15 mouse cellular contexts compared by ENCODE assay signal in the genomic region with DNA sequence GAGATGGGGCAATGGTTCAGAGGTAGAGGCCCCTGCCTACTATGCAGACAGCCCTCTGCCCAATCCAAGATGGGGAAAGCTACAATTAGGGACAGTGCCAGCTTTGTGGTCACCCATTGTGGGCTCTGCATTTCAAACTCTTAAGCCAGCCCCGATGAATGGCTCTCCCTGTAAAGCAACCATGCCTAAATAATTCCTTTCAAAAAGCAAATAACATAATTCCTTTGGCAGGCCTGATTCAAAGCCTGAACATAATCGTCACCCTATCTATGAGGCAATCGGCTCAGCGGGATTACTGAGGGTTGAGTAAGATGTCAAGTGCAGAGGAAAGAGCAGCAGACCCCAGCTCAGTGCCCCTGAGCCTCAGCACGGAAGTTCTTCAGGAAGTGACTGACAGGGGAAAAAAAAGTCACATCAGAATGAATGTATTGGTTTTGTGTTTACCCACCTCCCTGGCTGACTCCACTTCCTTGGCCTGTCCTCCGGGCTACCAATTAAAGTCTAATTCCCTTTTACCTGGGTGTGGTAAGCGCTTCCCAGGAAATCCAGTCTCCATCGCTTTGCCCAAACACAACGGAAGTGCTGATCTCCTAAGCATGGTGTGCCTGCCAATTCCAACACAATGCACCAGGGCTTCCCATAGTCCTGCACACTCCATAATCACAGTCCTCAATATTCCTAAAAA. TPM values are rescaled to one million over a fixed set of nuclear protein-coding genes. Genes with fewer than 3 reads are reported as not detected.
DNase-seq lines count a peak whose midpoint lies in the region; ATAC-seq and TF ChIP-seq lines count a peak whose summit lies in the region.
"Had no signal": no experiment of that assay in that cellular context is flagged by ENCODE, and none has a peak within 500 bp of the region (broad histone marks: within the 10 kb centered on the region; RNA-seq: fewer than 3 reads in every experiment).

No protein-coding gene starts in this region.

- no peak overlapping the region for H3K27ac ChIP-seq in kidney, adult 2 months (ENCODE audit: insufficient read depth, low read depth, low read length)
- H3K27ac ChIP-seq in bone marrow macrophage, adult 2 months (ENCODE audit: insufficient read depth, low read depth, low read length), result peak overlapping the region; percentile 17; the same call in 1 of the 2 replicates
- H3K27ac ChIP-seq in midbrain, embryonic 14.5 days (replicated peaks; ENCODE audit: low read depth, low read length), result no peak overlapping the region
- H3K27ac ChIP-seq: kidney, postnatal 0 days; limb, embryonic 10.5 days had no signal

- no peak for TF ChIP-seq POLR2A in kidney, adult 2 months (IDR thresholded peaks at IDR 0.05; ENCODE audit: low read depth, low read length)
- TF ChIP-seq POLR2A in bone marrow macrophage, adult 2 months (IDR thresholded peaks at IDR 0.05; ENCODE audit: borderline replicate concordance, low read depth, low read length), result no peak

- H3K27me3 ChIP-seq in kidney, adult 2 months (replicated peaks; ENCODE audit: control insufficient read depth, insufficient read depth, low read length), result no peaks in the 10 kb centered on the region
- no peaks in the 10 kb centered on the region for H3K27me3 ChIP-seq in midbrain, embryonic 14.5 days (ENCODE audit: control insufficient read depth, insufficient read depth, low read length)
- H3K27me3 ChIP-seq: CH12.LX; heart, embryonic 12.5 days had no signal

- DNase-seq in kidney, adult 2 months, result peak; percentile 54
- no peak for DNase-seq in kidney, postnatal 4 days
- DNase-seq in midbrain, embryonic 14.5 days, result peak; percentile 27
- no peak for DNase-seq in kidney, postnatal 25 days
- DNase-seq in heart, postnatal 14 days, result no peak
- DNase-seq: cerebellum, adult 8-10 months; right cerebral cortex, adult 18-20 months had no signal

- no peak overlapping the region for H3K4me2 ChIP-seq in midbrain, embryonic 14.5 days (ENCODE audit: low read length)
- H3K4me2 ChIP-seq: heart, embryonic 12.5 days had no signal

- no peak overlapping the region for H3K4me3 ChIP-seq in kidney, adult 2 months (ENCODE audit: insufficient read depth, low read depth, low read length)
- no peak overlapping the region for H3K4me3 ChIP-seq in bone marrow macrophage, adult 2 months (ENCODE audit: insufficient read depth, low read length)
- no peak overlapping the region for H3K4me3 ChIP-seq in midbrain, embryonic 14.5 days (replicated peaks; ENCODE audit: low read depth, low read length)
- H3K4me3 ChIP-seq: heart, embryonic 12.5 days; limb, embryonic 10.5 days had no signal

- peaks cover 40% of the 10 kb centered on the region for H3K4me1 ChIP-seq in kidney, adult 2 months (ENCODE audit: control insufficient read depth, insufficient read depth, low read length)
- H3K4me1 ChIP-seq in bone marrow macrophage, adult 2 months (ENCODE audit: control insufficient read depth, insufficient read depth, low read length), result peaks cover 38% of the 10 kb centered on the region
- no peaks in the 10 kb centered on the region for H3K4me1 ChIP-seq in midbrain, embryonic 14.5 days (ENCODE audit: control insufficient read depth, insufficient read depth, low read length)
- H3K4me1 ChIP-seq: limb, embryonic 10.5 days had no signal

- ATAC-seq in granulocyte monocyte progenitor cell, adult 5-6 weeks (replicated peaks; ENCODE audit: poor library complexity, severe bottlenecking), result peak; percentile 90
- ATAC-seq in midbrain, embryonic 14.5 days (ENCODE audit: low FRiP score, low TSS enrichment), result peak; percentile 43; the same call in 1 of the 2 replicates
- no peak for ATAC-seq in frontal cortex, adult (ENCODE audit: low TSS enrichment)
- ATAC-seq: activated CD4-positive, CD25-positive, alpha-beta regulatory T cell, adult 4 months had no signal

- 0 out of 2 replicates have a peak, but pooled peaks cover 5% of the 10 kb centered on the region for H3K9me3 ChIP-seq in midbrain, embryonic 14.5 days (ENCODE audit: control insufficient read depth, low read length)
- H3K9me3 ChIP-seq: limb, embryonic 10.5 days had no signal

- TF ChIP-seq CTCF in kidney, adult 2 months (conservative IDR thresholded peaks at IDR 0.05; ENCODE audit: insufficient read depth, insufficient read length, low read depth, low read length), result no peak
- no peak for TF ChIP-seq CTCF in bone marrow macrophage, adult 2 months (IDR thresholded peaks at IDR 0.05; ENCODE audit: low read depth, low read length)

- no peak overlapping the region for H3K9ac ChIP-seq in midbrain, embryonic 14.5 days (replicated peaks; ENCODE audit: low read length)
- H3K9ac ChIP-seq: heart, embryonic 12.5 days had no signal

- WGBS in kidney, adult 2 months, result 61% methylated on average over 9 of the region's 9 CpGs
- 38% methylated on average over 9 of the region's 9 CpGs for WGBS in midbrain, embryonic 14.5 days

- intact Hi-C loops in heart, postnatal 14 days (cut with DNase I), result loop anchor here (2.0 kb wide), 1 partner anchor 17 kb away; no protein-coding TSS in a partner anchor

- peaks cover 5% of the 10 kb centered on the region; the same call in 1 of the 2 replicates for H3K36me3 ChIP-seq in kidney, adult 2 months (ENCODE audit: control insufficient read depth, insufficient read depth, low read length)
- H3K36me3 ChIP-seq in midbrain, embryonic 14.5 days (ENCODE audit: control insufficient read depth, insufficient read depth, low read length), result peaks cover 21% of the 10 kb centered on the region

RNA-seq across cellular contexts. Expression of a gene that starts 19.1 kb away (rescaled TPM):
- 26.8 and 33.7 TPM in 2 replicates for polyA plus RNA-seq in kidney, adult 2 months (2012; rRNA removed)
- polyA plus RNA-seq in bone marrow macrophage, adult 2 months (2012; ENCODE audit: insufficient read depth, insufficient read length, missing spikeins), result 20.8 and 24.0 TPM in 2 replicates
- total RNA-seq in granulocyte monocyte progenitor cell, adult 5-6 weeks (2014; fragmentation: Nextera tagmentation), result 24.1 and 27.3 TPM in 2 replicates
- total RNA-seq in granulocyte monocyte progenitor cell, adult 5-6 weeks (2017), result 12.2 and 12.3 TPM in 2 replicates
- 53.5 and 55.0 TPM in 2 replicates for polyA plus RNA-seq in midbrain, embryonic 14.5 days (2014; fragmentation: Nextera tagmentation; extraction: Ambion mirVana)
- 100 to 1,000 TPM; 114 to 115 TPM for total RNA-seq in heart, postnatal 14 days (2021)

Comparison
In these comparisons a context has a peak if more than half of its experiments do, and no peak if none do; other contexts are left out.
1. DNase-seq: peak in kidney, adult 2 months (single experiment) and midbrain, embryonic 14.5 days (single experiment); none in kidney, postnatal 4 days (0 of 2), kidney, postnatal 25 days (0 of 2) and heart, postnatal 14 days (0 of 2).